Mouse (Mus musculus) layer of hippocampus, postnatal 36 days (tissue): ENCODE measurements around the gene Arrdc2. TPM values are rescaled to one million over a fixed set of nuclear protein-coding genes. Genes with fewer than 3 reads are reported as not detected.
A peak's percentile ranks its signal among the peaks of the same experiment; 100 is the strongest.

Experiments used
- DNase-seq, 2 experiments: peaks; one replicate each; pipeline ENCODE4 v3.0.0; 2022
- total RNA-seq, 2 experiments: library from RNA; stranded (reverse); gene quantifications; 2 replicates each; pipeline ENCODE4 v1.2.3; 2021

Arrdc2 gene
- total RNA-seq, 2 experiments from 2014 or later = 18.5 to 25.6 TPM

DNA sequence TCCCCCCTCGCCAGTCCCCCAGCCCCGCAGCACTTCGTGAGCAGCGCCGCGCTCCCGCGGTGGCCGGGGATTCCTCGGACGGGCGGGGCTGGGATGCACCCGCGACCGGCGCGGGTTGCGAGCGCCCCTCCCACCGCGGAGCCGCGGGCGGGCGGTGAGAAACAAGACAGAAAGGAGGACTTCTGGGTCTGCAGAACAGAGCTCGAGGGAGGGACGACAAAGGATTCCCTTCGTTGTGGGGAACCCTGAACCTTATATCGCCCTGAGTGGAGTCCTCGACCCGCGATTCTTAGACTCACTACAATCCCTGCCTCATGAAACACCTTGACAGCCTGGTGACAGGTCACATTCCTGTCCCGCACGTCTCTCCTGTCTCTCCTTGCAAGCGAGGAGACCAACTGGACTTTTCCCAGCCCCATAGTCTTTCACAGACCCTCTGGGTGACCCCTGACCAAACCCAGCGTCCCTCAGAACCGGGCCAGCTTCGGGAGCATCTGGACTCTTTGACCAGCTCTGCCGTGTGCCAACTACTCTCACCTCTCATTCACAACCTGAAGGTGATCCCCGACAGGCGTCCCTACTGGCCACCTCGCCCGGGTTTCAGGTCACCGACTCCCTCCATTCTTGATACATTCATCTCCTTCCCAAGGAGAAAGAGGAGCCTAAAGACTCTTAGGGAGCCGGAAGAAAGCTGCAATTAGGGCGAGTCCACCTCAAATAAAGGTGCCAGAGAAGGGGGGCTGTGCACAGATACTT lies 24.6 kb upstream of the Arrdc2 start:
- no peak for DNase-seq

DNA sequence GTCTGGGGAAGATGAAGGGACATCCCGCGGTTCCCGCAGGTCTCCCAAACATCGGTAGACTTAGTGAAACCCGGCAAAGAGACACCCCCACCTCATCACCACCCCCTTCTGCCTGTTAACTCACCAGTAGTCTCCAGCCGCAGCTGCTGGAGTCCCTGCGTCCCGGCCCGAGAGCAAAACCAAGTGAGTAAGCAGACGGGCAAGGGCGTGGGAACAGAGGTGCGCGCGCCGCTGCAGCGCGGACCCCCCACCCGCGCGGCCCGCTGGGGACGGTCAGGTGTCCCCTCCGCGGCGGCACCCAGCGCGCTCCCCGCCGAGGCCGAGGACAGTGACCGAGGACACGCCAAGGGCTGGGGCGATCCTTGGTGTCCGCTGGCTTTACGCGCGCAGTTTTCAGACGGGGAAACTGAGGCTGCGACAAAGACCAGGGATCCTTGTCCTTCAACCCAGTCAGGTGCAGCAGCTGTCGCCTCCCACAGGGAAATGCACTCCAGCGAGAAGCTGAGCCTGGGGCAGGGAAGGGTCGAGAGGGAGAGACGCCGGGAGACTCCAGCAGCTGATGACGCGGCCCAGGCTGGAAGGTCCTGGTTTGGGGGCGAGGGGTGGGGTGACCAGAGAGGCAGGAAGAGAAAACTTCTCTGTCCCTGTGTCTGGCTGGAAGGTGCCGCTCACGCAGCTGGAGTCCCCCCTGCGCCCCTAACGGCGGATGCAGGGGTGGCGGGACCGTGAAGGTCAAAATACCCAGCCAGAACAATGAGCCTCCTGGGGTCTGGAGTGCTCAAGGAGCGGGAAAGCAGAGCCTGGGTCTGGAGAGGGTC lies 23.5 kb upstream of the Arrdc2 start, which contains the start of gene Kcnn1:
Gene Kcnn1, minus strand, starts transcription at position 435 of the 818 bp plus-strand sequence.
- no peak for DNase-seq

DNA sequence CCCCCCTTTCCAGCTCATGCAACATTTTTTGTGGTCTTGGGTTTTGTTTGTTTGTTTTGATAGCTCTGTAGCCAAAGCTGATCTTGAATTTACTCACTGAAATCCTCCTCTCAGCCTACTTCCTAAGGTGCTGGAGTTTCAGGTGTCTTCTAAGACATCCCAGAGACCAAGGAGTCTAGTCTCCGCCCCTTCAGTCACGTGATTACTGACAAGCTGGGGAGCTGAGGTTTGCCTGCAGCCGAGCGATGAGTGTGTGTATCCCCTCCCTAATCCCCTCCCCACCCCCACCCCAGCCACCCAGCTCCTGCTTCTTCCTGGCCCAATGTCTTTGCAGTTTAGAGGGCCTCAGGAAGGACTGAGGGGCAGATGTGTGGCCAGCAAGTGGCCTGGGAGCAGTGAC lies 18.0 kb upstream of the Arrdc2 start:
- no peak for DNase-seq

- peak; percentile 74 to 79 for DNase-seq
Observed at GRCm38 (mm10) chr8:70856541-70857197, 17.1 kb upstream of the Arrdc2 start.

DNA sequence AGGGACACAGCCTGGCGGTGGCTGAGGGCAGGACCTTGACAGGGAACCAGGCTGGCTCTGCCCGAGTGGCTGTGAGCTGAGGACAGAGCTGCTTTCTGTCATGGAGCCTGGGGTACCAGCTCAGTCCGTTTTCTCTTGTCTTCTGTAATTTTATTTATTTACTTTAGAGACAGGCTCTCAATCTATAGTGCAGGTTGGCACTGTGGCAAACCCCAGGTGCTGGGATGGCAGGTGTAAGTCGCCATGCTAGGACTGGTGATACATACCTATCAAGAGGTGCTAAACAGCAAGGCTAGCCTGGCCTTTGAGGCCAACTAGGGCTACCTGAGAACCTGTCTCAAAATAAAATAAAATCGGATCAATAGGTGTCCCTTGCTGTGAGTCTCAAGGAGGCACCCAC lies 16.5 kb upstream of the Arrdc2 start:
- no peak for DNase-seq

DNA sequence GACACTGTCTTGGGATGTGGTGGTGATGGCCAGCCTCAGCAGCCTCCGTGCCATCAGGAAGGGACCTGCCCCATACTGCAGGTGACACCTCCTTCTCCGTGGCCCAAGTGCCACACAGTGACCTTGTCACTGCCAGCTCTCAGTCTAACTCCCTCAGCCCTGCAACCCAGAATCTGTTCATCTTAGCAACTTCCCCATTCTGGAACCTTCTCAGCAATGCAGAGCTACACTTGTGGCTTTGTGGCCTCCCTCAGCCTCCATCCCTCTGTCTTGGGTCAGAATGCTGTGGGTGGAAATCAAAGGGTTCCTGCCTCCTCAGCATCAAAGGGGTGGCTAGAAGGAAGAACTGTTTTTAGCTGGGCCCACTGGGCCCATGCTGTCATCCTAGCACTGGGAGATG lies 14.3 kb upstream of the Arrdc2 start:
- no peak for DNase-seq

DNA sequence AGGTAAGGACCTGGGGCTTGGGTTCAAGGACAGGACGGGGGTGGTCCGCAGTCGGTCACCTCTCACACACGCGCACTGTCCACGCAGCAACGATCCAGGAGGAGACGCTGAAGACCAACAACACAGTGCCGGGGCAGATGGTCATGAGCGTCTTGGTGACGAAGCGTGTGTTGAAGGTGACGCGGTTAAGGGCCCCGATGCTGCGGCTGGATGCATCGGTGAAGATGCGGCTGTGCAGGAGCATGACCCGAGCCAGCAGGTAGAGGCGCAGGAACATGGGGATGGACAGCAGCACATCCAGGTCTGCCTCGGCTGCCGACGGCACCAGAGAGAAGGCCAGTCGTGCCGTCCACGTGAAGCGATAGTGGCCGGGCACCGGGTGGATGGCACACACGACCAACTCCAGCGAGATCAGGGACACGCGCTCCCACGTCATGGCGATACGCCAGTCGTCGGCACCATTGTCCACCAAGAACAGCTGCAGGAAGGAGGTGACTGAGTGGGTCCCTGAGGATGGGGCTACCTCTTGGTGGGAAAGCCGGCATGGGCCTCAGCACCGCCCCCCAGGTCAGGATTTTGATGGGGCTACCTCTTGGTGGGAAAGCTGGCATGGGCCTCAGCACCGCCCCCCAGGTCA lies 13.2 kb upstream of the Arrdc2 start:
- no peak for DNase-seq

DNA sequence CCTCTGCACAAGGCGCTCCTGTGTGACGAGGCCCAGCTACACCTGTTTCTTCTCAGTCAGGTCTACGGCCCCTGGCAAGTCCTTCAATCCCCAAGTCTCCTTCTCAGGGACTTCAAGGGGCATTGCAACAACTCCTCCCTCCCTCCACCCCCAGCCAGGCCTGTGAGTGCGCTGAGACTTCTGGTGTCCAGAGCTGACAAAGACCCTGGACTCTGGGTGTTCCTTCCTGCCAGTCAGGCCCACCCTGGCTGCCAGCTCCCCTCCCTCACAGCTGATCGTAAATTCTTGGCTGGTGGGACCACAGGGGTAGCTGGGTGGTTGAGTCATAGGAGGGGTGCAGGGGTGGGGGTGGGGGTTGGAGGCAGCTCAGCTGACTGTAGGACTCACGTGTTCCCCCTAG lies 12.3 kb upstream of the Arrdc2 start:
- no peak for DNase-seq

DNA sequence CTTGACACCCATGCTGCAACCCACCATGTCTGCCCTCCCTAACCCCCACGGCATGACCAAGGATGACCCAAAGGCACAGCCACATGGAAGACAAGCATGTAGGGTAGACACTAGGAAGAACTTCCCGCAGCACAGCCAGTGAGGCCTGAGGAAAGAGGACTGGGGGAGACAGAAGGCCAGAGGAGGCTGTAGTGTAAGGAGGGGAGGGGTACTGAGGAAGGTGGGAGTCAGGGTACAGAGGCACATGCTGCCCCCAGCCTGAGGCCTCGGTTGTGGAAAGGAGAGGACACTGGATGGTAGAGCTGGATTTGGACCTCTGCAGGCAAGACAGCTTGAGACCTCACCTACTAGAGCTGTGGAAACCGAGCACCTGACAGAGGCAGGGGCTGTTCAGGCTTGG lies 11.4 kb upstream of the Arrdc2 start:
- DNase-seq = no peak

DNA sequence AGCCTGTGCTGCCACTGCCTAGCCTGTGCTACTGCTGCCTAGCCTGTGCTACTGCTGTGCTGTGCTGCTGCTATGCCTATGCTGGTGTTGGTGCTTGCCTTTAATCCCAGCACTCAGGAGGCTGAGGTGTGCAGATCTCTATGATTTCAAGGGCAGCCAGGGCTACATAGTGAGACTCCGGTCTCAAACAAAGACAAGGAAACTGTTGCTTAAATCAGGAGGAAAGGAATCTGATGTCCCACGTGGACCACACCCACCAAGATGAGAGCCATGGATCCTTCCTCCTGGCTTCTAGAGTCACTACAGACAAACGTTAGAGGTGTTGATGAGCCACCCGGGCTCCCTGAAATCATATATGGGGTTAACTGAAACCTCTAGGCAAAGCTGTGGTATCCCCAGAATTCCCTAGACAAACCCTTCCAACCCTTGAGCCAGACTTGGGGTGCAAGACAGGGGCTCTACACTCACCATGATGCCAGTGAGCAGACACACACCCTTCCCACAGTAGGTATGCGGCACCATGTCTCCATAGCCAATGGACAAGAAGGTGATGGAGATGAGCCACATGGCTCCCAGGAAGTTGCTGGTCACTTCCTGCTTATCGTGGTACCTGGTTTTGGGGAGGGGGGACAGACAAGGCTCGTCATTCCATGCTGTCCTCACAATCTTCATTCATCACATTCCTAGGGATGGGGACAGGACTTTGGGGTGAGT lies 10.8 kb upstream of the Arrdc2 start:
- no peak for DNase-seq

DNA sequence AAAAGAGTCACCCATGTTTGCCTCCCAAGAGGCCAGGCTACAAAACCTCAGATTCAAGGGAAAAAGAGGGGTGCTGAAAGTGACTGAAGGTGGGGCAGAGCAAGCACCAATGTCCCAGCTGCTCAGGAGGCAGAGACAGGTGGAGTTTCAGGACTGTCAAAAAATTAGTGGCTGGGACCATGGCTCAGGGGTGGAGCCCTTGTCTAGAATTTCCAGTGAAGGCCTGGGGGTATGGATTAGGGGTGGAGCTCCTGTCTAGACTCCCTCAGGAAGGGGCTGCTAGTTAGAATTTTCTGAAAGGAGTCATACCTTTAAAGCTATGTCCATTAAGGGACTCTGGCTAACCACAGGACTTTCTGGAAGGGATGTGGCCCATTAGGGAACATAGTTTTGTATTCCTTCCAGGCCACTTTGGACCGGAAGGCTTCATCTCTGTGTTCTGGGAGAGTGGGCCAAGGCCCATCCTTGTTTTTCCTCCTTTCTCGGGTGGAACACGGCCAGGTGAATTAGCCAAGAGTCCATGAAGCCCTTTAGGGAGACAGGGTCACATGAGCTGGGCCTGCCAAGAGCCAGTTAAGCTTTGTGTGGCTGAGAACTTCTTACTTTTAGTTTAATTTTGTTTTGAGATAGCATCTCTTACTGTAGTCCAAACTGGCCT lies 9.9 kb upstream of the Arrdc2 start:
- no peak for DNase-seq

DNA sequence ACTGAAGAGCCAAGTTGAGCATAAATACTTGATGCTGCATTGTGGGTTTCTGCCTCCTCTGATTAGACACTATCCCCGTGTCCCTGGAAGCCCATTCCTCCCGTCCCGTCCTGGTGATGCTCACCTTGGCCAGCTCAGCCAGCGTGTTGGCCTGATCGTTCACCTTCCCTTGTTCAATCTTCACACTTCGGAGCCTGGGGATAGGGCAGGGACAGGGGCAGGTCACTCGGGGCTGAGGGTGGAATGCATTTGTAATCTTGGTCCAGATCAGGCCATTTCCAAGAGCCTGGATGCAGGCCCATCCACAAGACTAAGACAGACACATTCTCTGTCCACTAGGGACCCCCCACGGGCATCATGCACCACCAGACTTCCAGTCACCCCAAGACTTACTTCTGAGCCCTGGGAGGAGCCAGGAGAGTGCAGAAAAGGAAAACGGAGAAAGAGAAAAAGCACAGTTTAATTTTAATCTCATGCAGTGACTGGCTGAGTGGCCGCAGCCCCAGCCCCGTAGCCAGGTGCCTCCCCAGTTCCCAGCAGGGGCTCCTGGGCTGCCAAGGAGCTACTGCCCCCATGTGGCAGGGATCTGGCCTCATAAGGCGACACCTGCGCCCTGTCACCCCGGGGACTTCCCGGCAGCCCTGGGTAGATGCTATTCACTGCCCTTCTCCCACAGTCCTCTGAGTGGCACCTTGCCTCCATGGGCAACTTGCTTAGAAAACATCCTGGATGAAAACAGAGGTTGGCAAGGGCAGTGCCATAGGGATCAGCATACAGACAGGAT lies 7.0 kb upstream of the Arrdc2 start:
- no peak for DNase-seq

- DNase-seq = no peak
Observed at GRCm38 (mm10) chr8:70845108-70845507, 5.6 kb upstream of the Arrdc2 start.

DNA sequence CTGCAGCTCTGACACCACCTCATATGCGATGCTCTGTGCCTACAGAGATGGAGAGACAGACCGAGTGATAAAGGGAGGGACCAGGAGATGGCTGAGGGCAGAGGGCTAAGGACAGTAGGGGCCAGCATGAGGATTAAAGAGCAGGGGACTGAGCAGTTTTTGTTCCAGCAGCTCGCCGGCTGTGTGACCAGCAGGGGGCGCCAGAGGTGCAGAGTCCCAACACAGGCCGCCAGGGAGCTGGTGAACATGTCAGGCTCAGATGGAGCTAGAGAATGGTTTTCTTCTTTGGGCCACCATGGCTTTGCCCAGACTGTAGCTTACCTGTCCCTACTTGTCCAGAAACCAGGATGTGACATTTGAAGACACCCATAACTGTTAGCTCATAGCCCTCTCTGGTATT lies 5.0 kb upstream of the Arrdc2 start:
- peak; percentile 82 to 83 for DNase-seq

DNA sequence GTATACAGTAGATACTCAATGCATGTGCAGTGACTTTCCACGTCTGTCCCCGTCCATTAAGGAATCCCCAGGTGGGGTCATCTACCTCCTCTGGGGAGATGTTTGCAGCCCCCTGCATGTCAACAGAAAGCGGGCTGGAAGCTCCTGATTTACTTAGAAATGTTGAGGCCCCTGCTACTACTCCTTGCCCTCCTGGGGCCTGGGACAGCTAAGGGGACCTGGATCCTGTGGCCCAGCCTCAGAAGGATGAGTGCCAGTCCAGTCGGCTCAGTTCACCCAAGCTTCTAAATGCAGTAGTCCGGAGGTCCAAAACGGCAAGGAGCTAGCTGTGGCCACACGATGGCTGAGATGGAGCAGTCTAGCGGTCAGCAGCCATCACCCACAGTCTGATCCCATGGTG lies 4.4 kb upstream of the Arrdc2 start:
- DNase-seq = no peak

GRCm38 (mm10) chr8:70843214-70843773 lies 3.8 kb upstream of the Arrdc2 start:
- no peak for DNase-seq

GRCm38 (mm10) chr8:70842484-70842883 lies 3.0 kb upstream of the Arrdc2 start:
- no peak for DNase-seq

GRCm38 (mm10) chr8:70841147-70842072 lies 1.9 kb upstream of the Arrdc2 start:
- DNase-seq = peak; percentile 84 to 91

- DNase-seq = no peak
Observed at GRCm38 (mm10) chr8:70840590-70840989, 1.1 kb upstream of the Arrdc2 start.
